9 mouse cellular contexts compared by ENCODE assay signal in genomic region chr4:149806699-149807381, GRCm38 (mm10). TPM values are rescaled to one million over a fixed set of nuclear protein-coding genes. Genes with fewer than 3 reads are reported as not detected.
DNase-seq lines count a peak whose midpoint lies in the region; ATAC-seq lines count a peak whose summit lies in the region.
"Had no signal": no experiment of that assay in that cellular context is flagged by ENCODE, and none has a peak within 500 bp of the region (broad histone marks: within the 10 kb centered on the region; RNA-seq: fewer than 3 reads in every experiment).

No protein-coding gene starts in this region.

- peak; percentile 53; the same call in 1 of the 2 replicates for ATAC-seq in liver, embryonic 16.5 days (ENCODE audit: low read depth)
- peak; percentile 79; the same call in 1 of the 2 replicates for ATAC-seq in neural tube, embryonic 14.5 days (ENCODE audit: low read depth)

- 41% methylated on average over 19 of the region's 19 CpGs for WGBS in liver, embryonic 16.5 days (ENCODE audit: insufficient replicate concordance)
- WGBS in neural tube, embryonic 14.5 days, result 48% methylated on average over 19 of the region's 19 CpGs

- H3K36me3 ChIP-seq in liver, embryonic 16.5 days (ENCODE audit: control insufficient read depth, insufficient read depth), result no peaks in the 10 kb centered on the region
- no peaks in the 10 kb centered on the region for H3K36me3 ChIP-seq in neural tube, embryonic 14.5 days (ENCODE audit: control insufficient read depth, insufficient read depth, low read length)

- peaks cover 10% of the 10 kb centered on the region for H3K27me3 ChIP-seq in liver, embryonic 16.5 days (ENCODE audit: control insufficient read depth, insufficient read depth, low read depth, low read length)
- 0 out of 2 replicates have a peak, but pooled peaks cover 3% of the 10 kb centered on the region for H3K27me3 ChIP-seq in neural tube, embryonic 14.5 days (ENCODE audit: control insufficient read depth, insufficient read depth, low read length)

- peak; percentile 84 to 88 for DNase-seq in CD8-positive naive resting alpha-beta T cell, adult 2 months (ENCODE audit: low read depth in 2 of 2, low spot score in 2 of 2)
- DNase-seq in c-Kit-negative CD71-positive TER-119-positive erythroid progenitor cells, embryonic 14.5 days (ENCODE audit: low read depth, low spot score), result peak; percentile 70
- peak; percentile 59 for DNase-seq in fibroblast of lung, adult 2 months (ENCODE audit: low read depth)
- peak; percentile 91 to 97 for DNase-seq in heart, postnatal 10 days
- DNase-seq in kidney, postnatal 36 days, result peak; percentile 92 to 99
- peak; percentile 74 for DNase-seq in telencephalon, adult 2 months (ENCODE audit: low read depth, low spot score)

- intact Hi-C loops in heart, postnatal 10 days (cut with DNase I), result loop anchor here (1.0 to 5.0 kb wide), 5 partner anchors 32 to 290 kb away; no protein-coding TSS in a partner anchor

- H3K4me2 ChIP-seq in liver, embryonic 16.5 days (ENCODE audit: low read depth, low read length), result no peak overlapping the region
- H3K4me2 ChIP-seq in neural tube, embryonic 14.5 days (ENCODE audit: low read depth, low read length), result no peak overlapping the region

- H3K4me3 ChIP-seq in liver, embryonic 16.5 days (ENCODE audit: low read depth, low read length), result no peak overlapping the region
- H3K4me3 ChIP-seq in neural tube, embryonic 14.5 days (ENCODE audit: low read depth, low read length), result no peak overlapping the region
- H3K4me3 ChIP-seq: erythroblast, embryonic 14.5 days had no signal

- H3K9ac ChIP-seq in liver, embryonic 16.5 days (ENCODE audit: low read depth, low read length), result no peak overlapping the region
- H3K9ac ChIP-seq in neural tube, embryonic 14.5 days (replicated peaks; ENCODE audit: low read depth, low read length), result no peak overlapping the region

- H3K4me1 ChIP-seq in liver, embryonic 16.5 days (ENCODE audit: control insufficient read depth, low read depth, low read length), result no peaks in the 10 kb centered on the region
- no peaks in the 10 kb centered on the region for H3K4me1 ChIP-seq in neural tube, embryonic 14.5 days (ENCODE audit: control insufficient read depth, insufficient read depth, low read length)

- H3K9me3 ChIP-seq in liver, embryonic 16.5 days (replicated peaks; ENCODE audit: control insufficient read depth, low read length), result no peaks in the 10 kb centered on the region
- H3K9me3 ChIP-seq in neural tube, embryonic 14.5 days (ENCODE audit: control insufficient read depth, low read length), result no peaks in the 10 kb centered on the region

- no peak overlapping the region for H3K27ac ChIP-seq in liver, embryonic 16.5 days (ENCODE audit: low read length)
- no peak overlapping the region for H3K27ac ChIP-seq in neural tube, embryonic 14.5 days (ENCODE audit: low read depth, low read length)

RNA-seq across cellular contexts. Expression of gene Slc25a33, which starts 32.8 kb away (rescaled TPM):
- total RNA-seq in heart, postnatal 10 days (2021), result 10 to 100 TPM; 10.3 to 19.6 TPM
- polyA plus RNA-seq in liver, embryonic 16.5 days (2015; fragmentation: Nextera tagmentation; extraction: Ambion mirVana), result 10.7 and 11.3 TPM in 2 replicates
- polyA plus RNA-seq in neural tube, embryonic 14.5 days (2014; fragmentation: Nextera tagmentation; extraction: Ambion mirVana), result 40.3 and 48.4 TPM in 2 replicates
